Mouse (Mus musculus) megakaryocyte, embryonic 14.5 days (primary cell): Measurements from ENCODE around the gene Slc25a21.

Experiments
- FLI1 ChIP-seq: IDR thresholded peaks from 2 replicates; pipeline ENCODE4 v1.6.1; 2012; ENCODE audit warnings: low read length, inconsistent platforms, mixed read lengths
- GATA1 ChIP-seq: IDR thresholded peaks from 3 replicates; pipeline ENCODE4 v1.6.1; 2012; ENCODE audit warnings: mixed read lengths, low read length, inconsistent platforms, borderline replicate concordance

DNA sequence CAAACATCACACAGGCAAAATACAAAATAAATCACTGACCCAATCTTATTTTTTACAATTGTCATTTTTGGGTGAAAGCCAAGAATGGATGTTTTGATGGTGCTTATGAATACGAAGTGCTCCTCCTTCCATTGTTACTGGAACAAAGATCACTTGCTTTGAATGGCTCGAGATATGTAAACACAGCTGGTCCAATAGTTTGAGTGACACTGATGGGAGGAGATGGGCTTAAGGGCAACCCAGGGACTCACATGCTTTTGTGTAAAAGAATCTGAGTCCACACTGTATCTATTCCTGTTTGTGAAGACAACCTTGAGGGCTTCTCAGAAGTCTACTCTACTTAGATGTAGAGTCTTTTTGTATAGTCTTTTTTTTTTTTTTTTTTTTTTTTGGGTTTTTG is 389.8 kb downstream of the Slc25a21 start:
- no peak for TF ChIP-seq GATA1
- no peak for TF ChIP-seq FLI1
